7 mouse cellular contexts compared by ENCODE assay signal in genomic region chrY:4072666-4073065, GRCm38 (mm10).
DNase-seq lines count a peak whose midpoint lies in the region; ATAC-seq and TF ChIP-seq lines count a peak whose summit lies in the region.
"Not testable (repeated sequence)": the region's sequence is repeated elsewhere in the genome, so short reads cannot be mapped to it uniquely, and the experiment has no call there.

No protein-coding gene starts in this region.

- WGBS in midbrain, embryonic 14.5 days: 72% methylated on average over 7 of the region's 7 CpGs

- dilution Hi-C loops in CH12.LX (cut with MboI; ENCODE audit: extremely low pct_ligation_motif_present, extremely low pct_unique_long_range_greater_than_20kb, low sequenced_read_pairs): not testable (repeated sequence)

- CTCF ChIA-PET in Patski (lab: Charles Lee): not testable (repeated sequence)

- not testable (repeated sequence) for TF ChIP-seq POLR2A in CH12.LX (IDR thresholded peaks at IDR 0.05; ENCODE audit: low read depth, low read length)

- not testable (repeated sequence) for H3K9me3 ChIP-seq in CH12.LX (replicated peaks; ENCODE audit: low read length); midbrain, embryonic 14.5 days (ENCODE audit: control insufficient read depth, low read length)

- H3K4me2 ChIP-seq in CH12.LX (ENCODE audit: insufficient read depth, low read depth, poor library complexity, severe bottlenecking); midbrain, embryonic 14.5 days (ENCODE audit: low read length): not testable (repeated sequence)

- DNase-seq in CH12.LX (ENCODE audit: extremely low read depth) (peak; percentile 73), Patski (ENCODE audit: low read depth, low spot score) (peak; percentile 73)
- peak; percentile 22 for DNase-seq in brain, embryonic 18.5 days (ENCODE audit: low read depth, low spot score)
- peak; percentile 58 for DNase-seq in fibroblast of lung, adult 2 months (ENCODE audit: low read depth)
- DNase-seq in induced T-regulatory cell, adult 2 months (ENCODE audit: low read depth): peak; percentile 41
- DNase-seq in midbrain, embryonic 14.5 days: peak; percentile 0
- DNase-seq in splenic B cell, adult 2 months (ENCODE audit: low read depth, low spot score): peak; percentile 67

- not testable (repeated sequence) for ATAC-seq in Patski; midbrain, embryonic 14.5 days (ENCODE audit: low FRiP score, low TSS enrichment)

- not testable (repeated sequence) for H3K36me3 ChIP-seq in CH12.LX (replicated peaks in 1 of 2; ENCODE audit: control insufficient read depth in 1 of 2, insufficient read depth in 1 of 2, low read length in 1 of 2); midbrain, embryonic 14.5 days (ENCODE audit: control insufficient read depth, insufficient read depth, low read length); splenic B cell, adult 2 months (ENCODE audit: control insufficient read depth, insufficient read depth, low read length, poor library complexity, severe bottlenecking)

- not testable (repeated sequence) for H3K27ac ChIP-seq in CH12.LX (ENCODE audit: insufficient read depth, low read depth); midbrain, embryonic 14.5 days (replicated peaks; ENCODE audit: low read depth, low read length)

- not testable (repeated sequence) for TF ChIP-seq CTCF in CH12.LX (conservative IDR thresholded peaks at IDR 0.05 in 1 of 2, IDR thresholded peaks at IDR 0.05 in 1 of 2; ENCODE audit: low read depth in 2 of 2, low read length in 2 of 2); Patski (IDR thresholded peaks at IDR 0.05)

- H3K4me3 ChIP-seq in CH12.LX (replicated peaks in 1 of 3; ENCODE audit: low read depth in 2 of 3, low read length in 2 of 3, poor library complexity in 1 of 3); midbrain, embryonic 14.5 days (replicated peaks; ENCODE audit: low read depth, low read length): not testable (repeated sequence)

- H3K9ac ChIP-seq in CH12.LX (ENCODE audit: insufficient read depth, low read depth); midbrain, embryonic 14.5 days (replicated peaks; ENCODE audit: low read length): not testable (repeated sequence)

- TF ChIP-seq EP300 in CH12.LX (IDR thresholded peaks at IDR 0.05; ENCODE audit: low read length): not testable (repeated sequence)

- H3K27me3 ChIP-seq in CH12.LX (replicated peaks); Patski; midbrain, embryonic 14.5 days (ENCODE audit: control insufficient read depth, insufficient read depth, low read length); splenic B cell, adult 2 months (ENCODE audit: control insufficient read depth, insufficient read depth, low read length, poor library complexity, severe bottlenecking): not testable (repeated sequence)

- TF ChIP-seq RAD21 in CH12.LX (IDR thresholded peaks at IDR 0.05; ENCODE audit: low read depth, low read length): not testable (repeated sequence)

- in situ Hi-C loops in CH12.LX (cut with MboI; ENCODE audit: low pct_ligation_motif_present, low pct_unique_long_range_greater_than_20kb, low sequenced_read_pairs); Patski (cut with MboI; ENCODE audit: low pct_unique_long_range_greater_than_20kb): not testable (repeated sequence)

- H3K79me2 ChIP-seq in CH12.LX (replicated peaks; ENCODE audit: control insufficient read depth, extremely low read depth, insufficient read depth, poor library complexity, severe bottlenecking): not testable (repeated sequence)

- POLR2A ChIA-PET in Patski (lab: Charles Lee): not testable (repeated sequence)

- not testable (repeated sequence) for H3K4me1 ChIP-seq in CH12.LX (ENCODE audit: control insufficient read depth in 1 of 2, insufficient read depth in 2 of 2); midbrain, embryonic 14.5 days (ENCODE audit: control insufficient read depth, insufficient read depth, low read length)

Comparison
In these comparisons a context has a peak if more than half of its experiments do, and no peak if none do; other contexts are left out.
1. DNase-seq: peak in every context shown above with its lines; median percentile 73 in CH12.LX; 73 in Patski; 67 in splenic B cell, adult 2 months; 58 in fibroblast of lung, adult 2 months; 41 in induced T-regulatory cell, adult 2 months; 22 in brain, embryonic 18.5 days; 0 in midbrain, embryonic 14.5 days.